Mouse (Mus musculus) stomach, postnatal 0 days (tissue): ENCODE measurements around the gene Dkk3.

Experiments
- CTCF ChIP-seq: IDR thresholded peaks from 2 replicates; pipeline ENCODE4 v1.5.1; 2016; ENCODE audit warnings: antibody characterized with exemption, low read depth, mild to moderate bottlenecking, moderate library complexity
- EP300 ChIP-seq: optimal IDR thresholded peaks from 2 replicates; pipeline ENCODE3; 2016; ENCODE audit warnings: antibody characterized with exemption

DNA sequence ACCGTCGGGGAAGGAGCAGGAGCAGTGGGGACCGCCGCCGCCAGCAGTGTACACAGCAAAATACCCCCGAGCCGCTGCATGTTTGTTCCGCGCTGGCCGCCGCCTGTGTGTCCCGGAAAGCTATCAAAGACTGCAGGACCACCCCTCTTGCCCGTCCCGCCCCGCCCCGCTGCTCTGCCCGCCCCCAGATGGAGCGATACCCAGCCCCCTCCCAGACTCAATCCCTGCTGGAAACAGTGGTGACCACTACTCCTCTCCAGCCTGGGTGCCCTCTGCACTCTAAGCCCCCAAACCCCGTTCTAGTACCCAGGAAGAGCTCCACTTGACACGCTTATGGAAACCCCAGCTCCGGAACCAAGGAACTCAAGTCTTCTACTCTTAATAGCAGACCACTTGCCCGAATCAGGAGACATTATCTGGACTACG is 528 bp downstream of the Dkk3 start:
- TF ChIP-seq CTCF (no peak), EP300 (no peak)
